Mouse (Mus musculus) megakaryocyte, embryonic 14.5 days (primary cell): ENCODE data around the gene Zfp513.

Source experiments
- FLI1 ChIP-seq: IDR thresholded peaks from 2 replicates; pipeline ENCODE4 v1.6.1; 2012; ENCODE audit warnings: low read length, inconsistent platforms, mixed read lengths
- GATA1 ChIP-seq: IDR thresholded peaks from 3 replicates; pipeline ENCODE4 v1.6.1; 2012; ENCODE audit warnings: mixed read lengths, low read length, inconsistent platforms, borderline replicate concordance

DNA sequence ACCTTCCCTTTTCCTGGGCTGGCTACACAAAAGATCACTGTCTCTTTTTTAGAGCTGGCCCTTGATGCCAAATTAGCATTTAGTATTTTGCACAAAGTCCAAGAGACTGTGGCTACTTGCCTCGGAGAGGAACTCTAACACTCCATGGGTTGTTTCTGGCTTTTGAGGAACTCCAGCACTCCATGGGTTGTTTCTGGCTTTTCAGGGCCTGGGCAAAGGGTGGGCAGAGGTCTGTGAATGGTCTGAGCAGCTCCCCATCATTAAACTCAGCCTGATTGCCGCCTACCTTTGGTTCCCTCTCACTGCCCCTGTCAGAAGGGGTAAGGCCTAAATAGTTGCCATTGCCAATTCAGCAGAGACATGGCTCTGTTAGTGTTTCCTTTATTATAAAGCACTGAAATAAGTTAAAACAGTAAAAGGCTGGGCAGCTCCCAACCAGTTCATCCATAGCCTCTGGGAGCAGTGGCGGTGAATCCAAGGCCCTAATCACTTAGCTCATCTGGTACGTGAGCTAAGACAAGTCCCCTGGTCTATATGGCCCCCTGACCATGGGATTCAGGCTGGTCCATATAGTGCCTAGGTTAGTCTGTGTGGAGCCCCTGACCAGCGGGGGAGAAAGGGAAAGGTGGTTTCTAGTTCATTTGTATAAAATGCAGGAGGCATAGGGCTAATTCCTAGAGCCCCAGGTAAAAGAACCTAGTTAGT is 3.3 kb downstream of the Zfp513 start:
- TF ChIP-seq FLI1 (no peak), GATA1 (no peak)
